Mouse (Mus musculus) G1E (cell line): ENCODE results near the gene Slc17a4. TPM values are rescaled to one million over a fixed set of nuclear protein-coding genes. Genes with fewer than 3 reads are reported as not detected.

Source experiments
- ATAC-seq: 2 replicates; pipeline ENCODE4 v1.8.0; 2016; ENCODE audit warnings: mild to moderate bottlenecking; ENCODE audit not compliant: insufficient number of reproducible peaks, poor library complexity, low FRiP score, severe bottlenecking; ENCODE audit errors: extremely low read depth
- DNase-seq: peaks from one replicate; pipeline ENCODE4 v3.0.0; 2012; ENCODE audit warnings: low spot score
- H3K27me3 ChIP-seq: 2 replicates; pipeline ENCODE4 v1.6.1; 2012; ENCODE audit warnings: mild to moderate bottlenecking, low read length, inconsistent platforms; ENCODE audit not compliant: insufficient read depth
- H3K36me3 ChIP-seq: replicated peaks from 2 replicates; pipeline ENCODE3; 2012; ENCODE audit warnings: mild to moderate bottlenecking, inconsistent platforms
- H3K4me1 ChIP-seq: 2 replicates; pipeline ENCODE4 v1.6.1; 2012; ENCODE audit warnings: low read depth, low read length, inconsistent platforms, mixed read lengths; ENCODE audit not compliant: insufficient read depth
- H3K4me3 ChIP-seq: 2 replicates; pipeline ENCODE4 v1.5.1; 2012; ENCODE audit warnings: low read depth, mild to moderate bottlenecking, inconsistent platforms, low read length, moderate library complexity, mixed read lengths
- H3K9me3 ChIP-seq: replicated peaks from 2 replicates; pipeline ENCODE4 v1.6.1; 2012; ENCODE audit warnings: inconsistent platforms
- CTCF ChIP-seq: IDR thresholded peaks from 2 replicates; pipeline ENCODE4 v1.5.1; 2012; ENCODE audit warnings: low read depth, low read length, inconsistent platforms, mixed read lengths
- GATA1 ChIP-seq: IDR thresholded peaks from 2 replicates; pipeline ENCODE4 v1.6.1; 2012; ENCODE audit warnings: borderline replicate concordance, low read length, inconsistent platforms, mixed read lengths
- GATA2 ChIP-seq: IDR thresholded peaks from 2 replicates; pipeline ENCODE4 v1.6.1; 2012; ENCODE audit warnings: low read depth, low read length, inconsistent platforms, borderline replicate concordance
- POLR2AphosphoS5 ChIP-seq: IDR thresholded peaks from 2 replicates; pipeline ENCODE4 v1.6.1; 2012; ENCODE audit warnings: low read depth, low read length, inconsistent platforms; ENCODE audit not compliant: insufficient replicate concordance
- TAL1 ChIP-seq: conservative IDR thresholded peaks from 2 replicates; pipeline ENCODE4 v1.6.1; 2012; ENCODE audit warnings: low read depth, low read length, inconsistent platforms, mixed read lengths
- polyA plus RNA-seq: library from polyadenylated mRNA; stranded (reverse); fragments of >175 nt; gene quantifications from 2 replicates; pipeline ENCODE4 v1.2.3, GENCODE M21; 2012
- total RNA-seq, 2 experiments: library from RNA; stranded (forward) in 1 of 2; stranded (reverse) in 1 of 2; fragments of 200-1000 nt in 1 of 2; fragments of >200 nt in 1 of 2; fragmentation: Nextera tagmentation in 1 of 2; gene quantifications; 2 replicates each; pipeline ENCODE4 v1.2.3; 2014 to 2017

Slc17a4 gene
- total and polyA plus RNA-seq, 3 experiments: 0.27 TPM; not detected in 2

DNA sequence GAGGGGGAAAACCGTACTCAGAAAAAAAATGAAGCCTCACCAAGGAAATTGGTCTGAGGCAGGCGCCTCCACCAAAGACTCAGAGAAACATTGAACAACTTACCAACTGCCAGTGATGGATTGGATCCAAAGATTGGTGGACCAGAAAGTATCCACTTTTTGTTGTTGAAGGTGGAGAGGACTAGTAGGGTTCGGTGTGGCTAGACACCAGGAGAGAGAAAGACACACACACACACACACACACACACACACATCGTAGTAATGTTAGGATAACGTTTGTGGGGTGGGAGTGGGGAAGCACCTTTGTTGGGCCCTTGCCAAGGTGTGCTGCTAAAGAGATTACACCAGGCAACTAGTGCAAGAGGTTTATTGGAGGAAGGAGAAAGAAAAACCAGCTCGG is 47.8 kb downstream of the Slc17a4 start:
- no peaks in the 10 kb centered on the region for H3K4me1 ChIP-seq
- H3K9me3 ChIP-seq: no peaks in the 10 kb centered on the region
- ATAC-seq (no peak), DNase-seq (no peak)
- H3K36me3 ChIP-seq: no peaks in the 10 kb centered on the region
- TF ChIP-seq POLR2AphosphoS5: no peak
- TF ChIP-seq GATA1: no peak
- no peak for TF ChIP-seq GATA2
- no peak for TF ChIP-seq CTCF
- TF ChIP-seq TAL1: no peak
- no peak overlapping the region for H3K4me3 ChIP-seq
- peaks cover 2% of the 10 kb centered on the region; the same call in 1 of the 2 replicates for H3K27me3 ChIP-seq

- ATAC-seq (no peak), DNase-seq (no peak)
- Histone ChIP-seq H3K27me3 (peaks cover 2% of the 10 kb centered on the region; the same call in 1 of the 2 replicates), H3K36me3 (no peaks in the 10 kb centered on the region), H3K4me3 (no peak overlapping the region), H3K9me3 (no peaks in the 10 kb centered on the region), H3K4me1 (no peaks in the 10 kb centered on the region)
- TF ChIP-seq GATA2: no peak
- TF ChIP-seq GATA1: no peak
- TF ChIP-seq TAL1: no peak
- TF ChIP-seq CTCF: no peak
Measured at GRCm38 (mm10) chr13:23866086-23866710, 48.6 kb downstream of the Slc17a4 start.

DNA sequence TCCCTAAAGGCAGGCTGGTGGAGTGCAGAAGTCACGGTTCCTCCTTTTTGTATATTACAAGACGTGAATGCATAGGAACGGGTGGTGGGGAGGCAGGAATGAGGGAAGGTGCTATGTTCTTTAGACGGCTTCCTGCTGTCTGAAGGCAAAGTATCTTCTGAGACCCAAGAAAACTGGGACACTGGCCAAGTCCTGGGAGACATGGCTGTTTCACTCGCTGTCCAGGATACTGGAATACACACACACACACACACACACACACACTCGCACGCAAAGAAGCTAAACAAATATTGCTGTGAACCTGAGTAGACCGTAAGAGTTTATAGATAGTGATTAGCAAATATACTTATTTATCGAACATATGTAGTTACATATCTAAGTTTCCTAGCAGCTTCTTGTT is 50.1 kb downstream of the Slc17a4 start:
- H3K36me3 ChIP-seq: no peaks in the 10 kb centered on the region
- H3K9me3 ChIP-seq: no peaks in the 10 kb centered on the region
- H3K27me3 ChIP-seq: peaks cover under 1% of the 10 kb centered on the region; the same call in 1 of the 2 replicates
- no peak overlapping the region for H3K4me3 ChIP-seq
- ATAC-seq (no peak), DNase-seq (no peak)
- H3K4me1 ChIP-seq: no peaks in the 10 kb centered on the region
- no peak for TF ChIP-seq TAL1
- no peak for TF ChIP-seq POLR2AphosphoS5
- TF ChIP-seq GATA1: no peak
- TF ChIP-seq CTCF: no peak
- no peak for TF ChIP-seq GATA2

GRCm38 (mm10) chr13:23861815-23862214 is 53.0 kb downstream of the Slc17a4 start:
- no peaks in the 10 kb centered on the region for H3K36me3 ChIP-seq

GRCm38 (mm10) chr13:23856401-23856800 is 58.4 kb downstream of the Slc17a4 start:
- Histone ChIP-seq H3K9me3 (no peaks in the 10 kb centered on the region), H3K36me3 (no peaks in the 10 kb centered on the region), H3K4me3 (no peak overlapping the region), H3K27me3 (no peaks in the 10 kb centered on the region), H3K4me1 (no peaks in the 10 kb centered on the region)
- DNase-seq (no peak), ATAC-seq (no peak)
- no peak for TF ChIP-seq GATA1

More at GRCm38 (mm10) chr13:23861815-23862214, 53.0 kb downstream of the Slc17a4 start:
- Histone ChIP-seq H3K4me3 (no peak overlapping the region), H3K9me3 (no peaks in the 10 kb centered on the region), H3K4me1 (no peaks in the 10 kb centered on the region), H3K27me3 (no peaks in the 10 kb centered on the region)
- TF ChIP-seq GATA2 (no peak), GATA1 (no peak), CTCF (no peak), POLR2AphosphoS5 (no peak), TAL1 (no peak)
- DNase-seq: no peak
- ATAC-seq: no peak

DNA sequence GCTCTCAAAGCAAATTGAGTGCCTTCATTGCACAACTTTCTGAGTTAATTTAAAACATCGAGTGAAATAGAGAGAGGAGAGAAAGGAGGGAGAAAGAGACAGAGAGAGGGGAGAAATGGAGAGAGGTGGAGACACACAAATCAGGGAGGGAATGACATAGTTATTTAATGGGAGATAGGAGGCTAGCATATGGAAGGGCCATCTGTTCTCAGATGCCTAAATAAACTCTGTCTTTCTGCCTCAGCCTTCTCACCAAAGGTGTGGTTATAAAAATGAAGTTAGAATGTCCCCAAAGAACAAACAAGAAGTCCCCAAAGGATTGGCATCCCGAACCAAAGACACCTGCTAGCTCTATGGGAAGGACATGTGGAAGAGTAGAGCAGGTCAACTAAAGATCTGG is 65.5 kb downstream of the Slc17a4 start:
- no peaks in the 10 kb centered on the region for H3K9me3 ChIP-seq
- no peak for ATAC-seq

More for the DNA sequence above, 65.5 kb downstream of the Slc17a4 start:
- TF ChIP-seq GATA2 (no peak), POLR2AphosphoS5 (no peak), CTCF (no peak), TAL1 (no peak), GATA1 (no peak)
- peaks cover 4% of the 10 kb centered on the region for H3K27me3 ChIP-seq
- H3K36me3 ChIP-seq: no peaks in the 10 kb centered on the region
- no peak overlapping the region for H3K4me3 ChIP-seq
- H3K4me1 ChIP-seq: no peaks in the 10 kb centered on the region
- no peak for DNase-seq

Other genes with a start within 250 kb of the Slc17a4 start
Only the 20 nearest of the 21 such genes appear.
- gene Hist1h2bc, start 230.8 kb downstream of the Slc17a4 start, total RNA-seq (2014; fragmentation: Nextera tagmentation): 62.5 and 102 TPM in 2 replicates
- gene Hist1h2bc, start 230.8 kb downstream of the Slc17a4 start, total RNA-seq (2017): 387 and 479 TPM in 2 replicates
- 8.5 and 11.3 TPM in 2 replicates for gene Hist1h2bc, start 230.8 kb downstream of the Slc17a4 start, polyA plus RNA-seq
- gene Hist1h1t, start 219.2 kb downstream of the Slc17a4 start, total RNA-seq (2014; fragmentation: Nextera tagmentation): not detected in 2 replicates
- 0.16 and 0.29 TPM in 2 replicates for gene Hist1h1t, start 219.2 kb downstream of the Slc17a4 start, total RNA-seq (2017)
- not detected in 2 replicates for gene Hist1h1t, start 219.2 kb downstream of the Slc17a4 start, polyA plus RNA-seq
- gene Hist1h4c, start 216.6 kb downstream of the Slc17a4 start, total RNA-seq (2014; fragmentation: Nextera tagmentation): 89.9 and 123 TPM in 2 replicates
- 238 and 240 TPM in 2 replicates for gene Hist1h4c, start 216.6 kb downstream of the Slc17a4 start, total RNA-seq (2017)
- gene Hist1h4c, start 216.6 kb downstream of the Slc17a4 start, polyA plus RNA-seq: 2.2 and 9.8 TPM in 2 replicates
- not detected in 2 replicates for gene Hfe, start 204.2 kb downstream of the Slc17a4 start, total RNA-seq (2014; fragmentation: Nextera tagmentation)
- 0.16 TPM in 1 of 2 replicates, not detected in the other for gene Hfe, start 204.2 kb downstream of the Slc17a4 start, total RNA-seq (2017)
- gene Hfe, start 204.2 kb downstream of the Slc17a4 start, polyA plus RNA-seq: not detected in 2 replicates
- gene Hist1h1c, start 176.2 kb downstream of the Slc17a4 start, total RNA-seq (2014; fragmentation: Nextera tagmentation): 471 and 514 TPM in 2 replicates
- 589 and 623 TPM in 2 replicates for gene Hist1h1c, start 176.2 kb downstream of the Slc17a4 start, total RNA-seq (2017)
- 10.5 and 25.6 TPM in 2 replicates for gene Hist1h1c, start 176.2 kb downstream of the Slc17a4 start, polyA plus RNA-seq
- gene Hist1h3c, start 169.4 kb downstream of the Slc17a4 start, total RNA-seq (2014; fragmentation: Nextera tagmentation): 759 and 936 TPM in 2 replicates
- 437 and 629 TPM in 2 replicates for gene Hist1h3c, start 169.4 kb downstream of the Slc17a4 start, total RNA-seq (2017)
- 8.6 and 19.8 TPM in 2 replicates for gene Hist1h3c, start 169.4 kb downstream of the Slc17a4 start, polyA plus RNA-seq
- 444 and 466 TPM in 2 replicates for gene Hist1h2bb, start 168.3 kb downstream of the Slc17a4 start, total RNA-seq (2014; fragmentation: Nextera tagmentation)
- gene Hist1h2bb, start 168.3 kb downstream of the Slc17a4 start, total RNA-seq (2017): 1,704 and 1,978 TPM in 2 replicates
- gene Hist1h2bb, start 168.3 kb downstream of the Slc17a4 start, polyA plus RNA-seq: 4.3 and 32.5 TPM in 2 replicates
- gene Hist1h2ab, start 163.9 kb downstream of the Slc17a4 start, total RNA-seq (2014; fragmentation: Nextera tagmentation): 535 and 541 TPM in 2 replicates
- 1,062 and 1,423 TPM in 2 replicates for gene Hist1h2ab, start 163.9 kb downstream of the Slc17a4 start, total RNA-seq (2017)
- 24.2 and 62.4 TPM in 2 replicates for gene Hist1h2ab, start 163.9 kb downstream of the Slc17a4 start, polyA plus RNA-seq
- 745 and 817 TPM in 2 replicates for gene Hist1h3b, start 162.7 kb downstream of the Slc17a4 start, total RNA-seq (2014; fragmentation: Nextera tagmentation)
- 955 and 1,281 TPM in 2 replicates for gene Hist1h3b, start 162.7 kb downstream of the Slc17a4 start, total RNA-seq (2017)
- gene Hist1h3b, start 162.7 kb downstream of the Slc17a4 start, polyA plus RNA-seq: 5.7 and 22.8 TPM in 2 replicates
- gene Hist1h4b, start 158.0 kb downstream of the Slc17a4 start, total RNA-seq (2014; fragmentation: Nextera tagmentation): 272 and 301 TPM in 2 replicates
- gene Hist1h4b, start 158.0 kb downstream of the Slc17a4 start, total RNA-seq (2017): 2,655 and 2,848 TPM in 2 replicates
- gene Hist1h4b, start 158.0 kb downstream of the Slc17a4 start, polyA plus RNA-seq: 6.6 and 21.7 TPM in 2 replicates
- 408 and 465 TPM in 2 replicates for gene Hist1h4a, start 153.8 kb downstream of the Slc17a4 start, total RNA-seq (2014; fragmentation: Nextera tagmentation)
- gene Hist1h4a, start 153.8 kb downstream of the Slc17a4 start, total RNA-seq (2017): 867 and 973 TPM in 2 replicates
- gene Hist1h4a, start 153.8 kb downstream of the Slc17a4 start, polyA plus RNA-seq: 12.0 and 53.5 TPM in 2 replicates
- gene Hist1h3a, start 152.6 kb downstream of the Slc17a4 start, total RNA-seq (2014; fragmentation: Nextera tagmentation): 261 and 263 TPM in 2 replicates
- gene Hist1h3a, start 152.6 kb downstream of the Slc17a4 start, total RNA-seq (2017): 139 and 203 TPM in 2 replicates
- 5.3 and 8.2 TPM in 2 replicates for gene Hist1h3a, start 152.6 kb downstream of the Slc17a4 start, polyA plus RNA-seq
- gene Hist1h1a, start 151.3 kb downstream of the Slc17a4 start, total RNA-seq (2014; fragmentation: Nextera tagmentation): 351 and 375 TPM in 2 replicates
- gene Hist1h1a, start 151.3 kb downstream of the Slc17a4 start, total RNA-seq (2017): 1,895 and 1,917 TPM in 2 replicates
- 0.90 and 1.9 TPM in 2 replicates for gene Hist1h1a, start 151.3 kb downstream of the Slc17a4 start, polyA plus RNA-seq
- gene Trim38, start 145.1 kb downstream of the Slc17a4 start, total RNA-seq (2014; fragmentation: Nextera tagmentation): not detected in 2 replicates
- 0.27 TPM in 1 of 2 replicates, not detected in the other for gene Trim38, start 145.1 kb downstream of the Slc17a4 start, total RNA-seq (2017)
- gene Trim38, start 145.1 kb downstream of the Slc17a4 start, polyA plus RNA-seq: not detected in 2 replicates
- gene Slc17a2, start 108.0 kb downstream of the Slc17a4 start, total RNA-seq (2014; fragmentation: Nextera tagmentation): not detected in 2 replicates
- gene Slc17a2, start 108.0 kb downstream of the Slc17a4 start, total RNA-seq (2017): 0.06 and 0.11 TPM in 2 replicates
- gene Slc17a2, start 108.0 kb downstream of the Slc17a4 start, polyA plus RNA-seq: not detected in 2 replicates
- gene Slc17a3, start 75.6 kb downstream of the Slc17a4 start, total RNA-seq (2014; fragmentation: Nextera tagmentation): not detected in 2 replicates
- gene Slc17a3, start 75.6 kb downstream of the Slc17a4 start, total RNA-seq (2017): 0.06 and 0.22 TPM in 2 replicates
- not detected in 2 replicates for gene Slc17a3, start 75.6 kb downstream of the Slc17a4 start, polyA plus RNA-seq
- gene Slc17a1, start 47.3 kb downstream of the Slc17a4 start, total RNA-seq (2014; fragmentation: Nextera tagmentation): not detected in 2 replicates
- gene Slc17a1, start 47.3 kb downstream of the Slc17a4 start, total RNA-seq (2017): 0.82 and 1.1 TPM in 2 replicates
- not detected in 2 replicates for gene Slc17a1, start 47.3 kb downstream of the Slc17a4 start, polyA plus RNA-seq
- not detected in 2 replicates for gene Hist1h2ba, start 19.1 kb upstream of the Slc17a4 start, total RNA-seq (2014; fragmentation: Nextera tagmentation)
- gene Hist1h2ba, start 19.1 kb upstream of the Slc17a4 start, total RNA-seq (2017): not detected in 2 replicates
- not detected in 2 replicates for gene Hist1h2ba, start 19.1 kb upstream of the Slc17a4 start, polyA plus RNA-seq
- gene Hist1h2aa, start 19.5 kb upstream of the Slc17a4 start, total RNA-seq (2014; fragmentation: Nextera tagmentation): not detected in 2 replicates
- gene Hist1h2aa, start 19.5 kb upstream of the Slc17a4 start, total RNA-seq (2017): not detected in 2 replicates
- not detected in 2 replicates for gene Hist1h2aa, start 19.5 kb upstream of the Slc17a4 start, polyA plus RNA-seq
- gene Scgn, start 76.2 kb upstream of the Slc17a4 start, total RNA-seq (2014; fragmentation: Nextera tagmentation): not detected in 2 replicates
- gene Scgn, start 76.2 kb upstream of the Slc17a4 start, total RNA-seq (2017): not detected in 2 replicates
- not detected in 2 replicates for gene Scgn, start 76.2 kb upstream of the Slc17a4 start, polyA plus RNA-seq